ENCODE assay signal across 9 mouse cellular contexts in the genomic region with DNA sequence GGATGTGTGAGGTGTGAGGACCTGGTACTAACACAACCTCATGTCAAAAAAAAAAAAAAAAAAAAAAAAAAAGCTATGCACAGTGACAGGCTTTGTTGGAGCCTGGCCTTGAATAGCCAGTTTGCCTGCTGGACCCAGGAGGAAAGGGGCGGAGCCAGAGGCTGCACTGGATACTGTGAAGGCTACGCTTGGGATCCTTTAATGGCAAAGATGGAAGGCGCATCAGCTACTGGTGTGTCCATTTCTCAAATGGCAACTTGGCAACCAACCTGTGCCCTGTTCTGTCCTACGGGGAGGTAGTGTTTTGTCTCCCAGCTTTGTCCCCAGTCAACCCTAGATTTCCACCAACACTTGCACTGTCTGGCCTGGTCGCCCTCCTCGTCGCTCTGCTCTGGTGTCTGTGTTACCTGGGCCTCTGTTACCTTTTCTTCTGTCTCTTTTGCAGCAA. TPM values are rescaled to one million over a fixed set of nuclear protein-coding genes. Genes with fewer than 3 reads are reported as not detected.
DNase-seq lines count a peak whose midpoint lies in the region; ATAC-seq and TF ChIP-seq lines count a peak whose summit lies in the region.
"Had no signal": no experiment of that assay in that cellular context is flagged by ENCODE, and none has a peak within 500 bp of the region (broad histone marks: within the 10 kb centered on the region; RNA-seq: fewer than 3 reads in every experiment).

No protein-coding gene starts in this region.

- peak overlapping the region; percentile 61; the same call in 1 of the 2 replicates for H3K27ac ChIP-seq in left cerebral cortex, adult 2 months
- H3K27ac ChIP-seq in liver, embryonic 13.5 days = peak overlapping the region; percentile 41; the same call in 1 of the 2 replicates

- TF ChIP-seq CTCF in left cerebral cortex, adult 2 months (IDR thresholded peaks at IDR 0.05) = no peak

- no peak overlapping the region for H3K4me2 ChIP-seq in liver, embryonic 13.5 days
- H3K4me2 ChIP-seq: liver, embryonic 15.5 days had no signal

- WGBS in liver, embryonic 13.5 days (ENCODE audit: insufficient replicate concordance) = 89% methylated on average over 7 of the region's 7 CpGs

- peaks cover 68% of the 10 kb centered on the region for H3K36me3 ChIP-seq in liver, embryonic 13.5 days
- peaks cover 47% of the 10 kb centered on the region for H3K36me3 ChIP-seq in splenic B cell, adult 2 months (ENCODE audit: control insufficient read depth, insufficient read depth, low read length, poor library complexity, severe bottlenecking)

- H3K4me3 ChIP-seq in left cerebral cortex, adult 2 months = no peak overlapping the region
- H3K4me3 ChIP-seq in liver, embryonic 13.5 days (replicated peaks) = no peak overlapping the region
- H3K4me3 ChIP-seq: liver, embryonic 15.5 days had no signal

- no peak for DNase-seq in left cerebral cortex, adult 2 months (ENCODE audit: extremely low spot score in 1 of 2, low spot score in 2 of 2)
- no peak for DNase-seq in left cerebral cortex, postnatal 36 days (ENCODE audit: low spot score in 2 of 2)
- peak; percentile 58 for DNase-seq in adrenal gland, postnatal 25 days
- DNase-seq in gastrocnemius, postnatal 10 days = peak; percentile 67
- no peak for DNase-seq in liver, embryonic 13.5 days
- peak; percentile 40 for DNase-seq in splenic B cell, adult 2 months (ENCODE audit: low read depth, low spot score)
- DNase-seq in layer of hippocampus, adult 18-20 months (ENCODE audit: low spot score in 2 of 2) = no peak

- no peak for ATAC-seq in liver, embryonic 13.5 days (ENCODE audit: low read depth)
- ATAC-seq in megakaryocyte progenitor cell, adult 5-6 weeks (replicated peaks; ENCODE audit: poor library complexity) = no peak

- H3K9me3 ChIP-seq in liver, embryonic 13.5 days (replicated peaks) = no peaks in the 10 kb centered on the region
- H3K9me3 ChIP-seq: liver, embryonic 15.5 days had no signal

- H3K27me3 ChIP-seq in liver, embryonic 13.5 days = no peaks in the 10 kb centered on the region
- H3K27me3 ChIP-seq in splenic B cell, adult 2 months (ENCODE audit: control insufficient read depth, insufficient read depth, low read length, poor library complexity, severe bottlenecking) = no peaks in the 10 kb centered on the region
- H3K27me3 ChIP-seq: liver, embryonic 15.5 days had no signal

- peaks cover 48% of the 10 kb centered on the region for H3K4me1 ChIP-seq in liver, embryonic 13.5 days (replicated peaks)

- no peak overlapping the region for H3K9ac ChIP-seq in liver, embryonic 13.5 days
- H3K9ac ChIP-seq: liver, embryonic 15.5 days had no signal

- intact Hi-C loops in left cerebral cortex, adult 2 months (cut with DNase I) = loop anchor here (2.0 kb wide), 1 partner anchor 61 kb away; no protein-coding TSS in a partner anchor
- intact Hi-C loops in left cerebral cortex, postnatal 36 days (cut with DNase I) = no loop called here

RNA-seq across cellular contexts. Expression of a gene that starts 5.2 kb away (rescaled TPM):
- total RNA-seq in left cerebral cortex, adult 2 months (2021) = 1,000 to 10,000 TPM; 2,227 to 2,233 TPM
- 1,000 to 10,000 TPM; 2,229 to 2,541 TPM for total RNA-seq in left cerebral cortex, postnatal 36 days (2021)
- total RNA-seq in adrenal gland, postnatal 25 days (2021) = 2,846 and 3,181 TPM in 2 replicates
- 1,000 to 10,000 TPM; 1,451 to 1,869 TPM for total RNA-seq in gastrocnemius, postnatal 10 days (2021)
- polyA plus RNA-seq in liver, embryonic 13.5 days (2015; fragmentation: Nextera tagmentation; extraction: Ambion mirVana) = 8,250 and 9,425 TPM in 2 replicates
- total RNA-seq in megakaryocyte progenitor cell, adult 5-6 weeks (2015) = 5,014 and 5,318 TPM in 2 replicates
- 3,372 and 3,558 TPM in 2 replicates for total RNA-seq in megakaryocyte progenitor cell, adult 5-6 weeks (2017)
- 1,000 to 10,000 TPM; 3,167 to 3,215 TPM for total RNA-seq in layer of hippocampus, adult 18-20 months (2021)

RNA-seq across cellular contexts. Expression of a gene that starts 6.2 kb away (rescaled TPM):
- 10 to 100 TPM; 31.5 to 33.2 TPM for total RNA-seq in left cerebral cortex, adult 2 months (2021)
- total RNA-seq in left cerebral cortex, postnatal 36 days (2021) = 10 to 100 TPM; 30.4 to 34.1 TPM
- total RNA-seq in adrenal gland, postnatal 25 days (2021) = 14.5 and 19.8 TPM in 2 replicates
- total RNA-seq in gastrocnemius, postnatal 10 days (2021) = 1 to 10 TPM; 7.1 to 8.4 TPM
- 3.7 and 4.2 TPM in 2 replicates for polyA plus RNA-seq in liver, embryonic 13.5 days (2015; fragmentation: Nextera tagmentation; extraction: Ambion mirVana)
- total RNA-seq in megakaryocyte progenitor cell, adult 5-6 weeks (2015) = 1.9 and 2.2 TPM in 2 replicates
- total RNA-seq in megakaryocyte progenitor cell, adult 5-6 weeks (2017) = 2.4 and 2.6 TPM in 2 replicates
- total RNA-seq in layer of hippocampus, adult 18-20 months (2021) = 10 to 100 TPM; 33.9 to 37.6 TPM

RNA-seq across cellular contexts. Expression of a gene that starts 58.8 kb away (rescaled TPM):
- total RNA-seq in left cerebral cortex, adult 2 months (2021) = 100 to 1,000 TPM; 334 to 344 TPM
- 100 to 1,000 TPM; 310 to 396 TPM for total RNA-seq in left cerebral cortex, postnatal 36 days (2021)
- 36.1 and 51.3 TPM in 2 replicates for total RNA-seq in adrenal gland, postnatal 25 days (2021)
- 100 to 1,000 TPM in 1 of 2 experiments, 10 to 100 TPM in 1; 94.0 to 121 TPM for total RNA-seq in gastrocnemius, postnatal 10 days (2021)
- 29.5 and 38.3 TPM in 2 replicates for polyA plus RNA-seq in liver, embryonic 13.5 days (2015; fragmentation: Nextera tagmentation; extraction: Ambion mirVana)
- 0.20 TPM in 1 of 2 replicates, not detected in the other for total RNA-seq in megakaryocyte progenitor cell, adult 5-6 weeks (2015)
- 0.10 TPM in 1 of 2 replicates, not detected in the other for total RNA-seq in megakaryocyte progenitor cell, adult 5-6 weeks (2017)
- 100 to 1,000 TPM; 165 to 188 TPM for total RNA-seq in layer of hippocampus, adult 18-20 months (2021)

Comparison
In these comparisons a context has a peak if more than half of its experiments do, and no peak if none do; other contexts are left out.
1. DNase-seq: peak in adrenal gland, postnatal 25 days (single experiment), gastrocnemius, postnatal 10 days (single experiment) and splenic B cell, adult 2 months (single experiment); none in left cerebral cortex, adult 2 months (0 of 2), left cerebral cortex, postnatal 36 days (0 of 2), liver, embryonic 13.5 days (single experiment) and layer of hippocampus, adult 18-20 months (0 of 2).
2. RNA of a gene that starts 58.8 kb away (total RNA-seq): 310 to 396 TPM in left cerebral cortex, postnatal 36 days, 334 to 344 TPM in left cerebral cortex, adult 2 months, 165 to 188 TPM in layer of hippocampus, adult 18-20 months, 94.0 to 121 TPM in gastrocnemius, postnatal 10 days and 36.1 to 51.3 TPM in adrenal gland, postnatal 25 days; 0.10 to 0.20 TPM in megakaryocyte progenitor cell, adult 5-6 weeks; every median in the first group is over 10 times any median in the second.